Mouse (Mus musculus): ENCODE results near the gene Ttll13.

- TF ChIP-seq CTCF (IDR thresholded peaks at IDR 0.05; ENCODE audit: extremely low read depth, insufficient read length, insufficient replicate concordance, low read depth, low read length), result no peak
- TF ChIP-seq POLR2A (IDR thresholded peaks at IDR 0.05; ENCODE audit: low read depth, low read length), result no peak
Measured at GRCm38 (mm10) chr7:80255981-80256380, 9.8 kb downstream of the Ttll13 start.
